Mouse (Mus musculus) liver, embryonic 11.5 days (tissue): ENCODE measurements around the gene Akt2. TPM values are rescaled to one million over a fixed set of nuclear protein-coding genes. Genes with fewer than 3 reads are reported as not detected.

Source experiments
- ATAC-seq: fragments of 200-750 bp; cut with Nextera tagmentation; replicated peaks from 2 replicates; pipeline ENCODE4 v1.8.0; 2017; ENCODE audit warnings: moderate number of reproducible peaks, mild to moderate bottlenecking, moderate TSS enrichment, moderate library complexity; ENCODE audit not compliant: low FRiP score
- DNase-seq: peaks from one replicate; pipeline ENCODE4 v3.0.0-alpha.2; 2017; ENCODE audit warnings: low spot score
- H3K27ac ChIP-seq: fragments of 300-500 bp; sonication (generic); 2 replicates; pipeline ENCODE4 v1.5.1; 2014; ENCODE audit warnings: mild to moderate bottlenecking, low read depth, low read length, control low read depth
- H3K27me3 ChIP-seq: fragments of 300-500 bp; sonication (generic); replicated peaks from 2 replicates; pipeline ENCODE4 v1.6.1; 2014; ENCODE audit warnings: low read length, mixed read lengths; ENCODE audit not compliant: control insufficient read depth, insufficient read depth
- H3K36me3 ChIP-seq: fragments of 300-500 bp; sonication (generic); 2 replicates; pipeline ENCODE4 v1.6.1; 2014; ENCODE audit warnings: mild to moderate bottlenecking, low read length, moderate library complexity, mixed read lengths; ENCODE audit not compliant: control insufficient read depth, insufficient read depth
- H3K4me1 ChIP-seq: fragments of 300-500 bp; sonication (generic); replicated peaks from 2 replicates; pipeline ENCODE4 v1.6.1; 2014; ENCODE audit warnings: low read length, mixed read lengths; ENCODE audit not compliant: control insufficient read depth, insufficient read depth
- H3K4me2 ChIP-seq: fragments of 300-500 bp; sonication (generic); 2 replicates; pipeline ENCODE4 v1.6.1; 2014; ENCODE audit warnings: mild to moderate bottlenecking, control low read depth, moderate library complexity
- H3K4me3 ChIP-seq: fragments of 300-500 bp; sonication (generic); 2 replicates; pipeline ENCODE4 v1.5.1; 2014; ENCODE audit warnings: low read depth, low read length, control low read depth
- H3K9ac ChIP-seq: fragments of 300-500 bp; sonication (generic); 2 replicates; pipeline ENCODE4 v1.6.1; 2014; ENCODE audit warnings: low read depth, low read length, control low read depth
- H3K9me3 ChIP-seq: fragments of 300-500 bp; sonication (generic); 2 replicates; pipeline ENCODE4 v1.6.1; 2016; ENCODE audit warnings: low read length, inconsistent platforms, mixed read lengths; ENCODE audit not compliant: control insufficient read depth
- WGBS: fragments of 180-500 bp; shearing (Covaris S2); extraction: QIAGEN DNeasy Blood & Tissue Kit; methylation state at CpG from one replicate; pipeline ENCODE4 v1.1.7; 2014; 5-methylcytosine and 5-hydroxymethylcytosine counted together
- polyA plus RNA-seq: library from polyadenylated mRNA; unstranded; fragments of >200 nt; fragmentation: Nextera tagmentation; extraction: Ambion mirVana; gene quantifications from 2 replicates; pipeline ENCODE4 v1.2.1, GENCODE M21; 2014

The Akt2 gene
- polyA plus RNA-seq, 1 experiment from 2014 or later = 68.4 TPM

GRCm38 (mm10) chr7:27552931-27553513 lies 38.3 kb upstream of the Akt2 start, which contains the start of the genes Pld3 and 2310022A10Rik:
Pld3 (minus strand) TSS chr7:27553218.
2310022A10Rik (plus strand) TSS chr7:27553233.
- H3K4me2 ChIP-seq = peak within 1 kb of the TSS; percentile 72
- H3K9me3 ChIP-seq = no peaks in the 10 kb centered on the region
- DNase-seq (peak; percentile 93), ATAC-seq (peak; percentile 100)
- under 1% methylated on average over 41 of the region's 41 CpGs for WGBS
- peaks cover 6% of the 10 kb centered on the region; the same call in 1 of the 2 replicates for H3K36me3 ChIP-seq
- H3K9ac ChIP-seq = peak within 1 kb of the TSS; percentile 71
- no peaks in the 10 kb centered on the region for H3K27me3 ChIP-seq
- H3K27ac ChIP-seq = peak within 1 kb of the TSS; percentile 13; the same call in 1 of the 2 replicates
- H3K4me3 ChIP-seq = peak within 1 kb of the TSS; percentile 71
- H3K4me1 ChIP-seq = peaks cover 10% of the 10 kb centered on the region

- 54% methylated on average over 8 of the region's 8 CpGs for WGBS
- Histone ChIP-seq H3K9ac (no peak overlapping the region), H3K4me2 (peak overlapping the region; percentile 28; the same call in 1 of the 2 replicates), H3K27me3 (no peaks in the 10 kb centered on the region), H3K4me1 (peaks cover 12% of the 10 kb centered on the region), H3K9me3 (no peaks in the 10 kb centered on the region), H3K27ac (peak overlapping the region; percentile 13; the same call in 1 of the 2 replicates), H3K36me3 (peaks cover 36% of the 10 kb centered on the region), H3K4me3 (no peak overlapping the region)
- ATAC-seq (peak; percentile 61), DNase-seq (no peak)
These were observed 31.0 kb upstream of the Akt2 start for GRCm38 (mm10) chr7:27560291-27560887.

GRCm38 (mm10) chr7:27560978-27561377 lies 30.4 kb upstream of the Akt2 start:
- H3K36me3 ChIP-seq = peaks cover 39% of the 10 kb centered on the region
- H3K9ac ChIP-seq = no peak overlapping the region

GRCm38 (mm10) chr7:27569580-27570224 lies 21.6 kb upstream of the Akt2 start:
- Histone ChIP-seq H3K9me3 (no peaks in the 10 kb centered on the region), H3K4me1 (no peaks in the 10 kb centered on the region), H3K36me3 (peaks cover 50% of the 10 kb centered on the region), H3K27me3 (no peaks in the 10 kb centered on the region), H3K4me3 (no peak overlapping the region), H3K9ac (no peak overlapping the region), H3K27ac (no peak overlapping the region), H3K4me2 (no peak overlapping the region)
- WGBS = 87% methylated on average over 5 of the region's 5 CpGs
- DNase-seq (no peak), ATAC-seq (no peak)

More at GRCm38 (mm10) chr7:27560978-27561377, 30.4 kb upstream of the Akt2 start:
- H3K4me3 ChIP-seq = no peak overlapping the region
- ATAC-seq = no peak
- H3K4me2 ChIP-seq = no peak overlapping the region
- WGBS = 78% methylated on average over 1 of the region's 1 CpGs
- H3K4me1 ChIP-seq = peaks cover 12% of the 10 kb centered on the region
- DNase-seq = no peak
- no peaks in the 10 kb centered on the region for H3K9me3 ChIP-seq
- peak overlapping the region; percentile 13; the same call in 1 of the 2 replicates for H3K27ac ChIP-seq
- no peaks in the 10 kb centered on the region for H3K27me3 ChIP-seq

GRCm38 (mm10) chr7:27572133-27572532 lies 19.2 kb upstream of the Akt2 start:
- Histone ChIP-seq H3K4me3 (no peak overlapping the region), H3K27me3 (no peaks in the 10 kb centered on the region), H3K27ac (no peak overlapping the region), H3K9me3 (no peaks in the 10 kb centered on the region), H3K9ac (no peak overlapping the region), H3K4me1 (no peaks in the 10 kb centered on the region), H3K4me2 (no peak overlapping the region), H3K36me3 (peaks cover 46% of the 10 kb centered on the region)
- 88% methylated on average over 4 of the region's 4 CpGs for WGBS
- DNase-seq = no peak
- no peak for ATAC-seq

- H3K36me3 ChIP-seq = peaks cover 41% of the 10 kb centered on the region
- 91% methylated on average over 14 of the region's 14 CpGs for WGBS
- H3K9ac ChIP-seq = no peak overlapping the region
- no peak for DNase-seq
- no peak for ATAC-seq
- no peaks in the 10 kb centered on the region for H3K4me1 ChIP-seq
- no peak overlapping the region for H3K4me2 ChIP-seq
- H3K27ac ChIP-seq = no peak overlapping the region
- H3K27me3 ChIP-seq = no peaks in the 10 kb centered on the region
- H3K9me3 ChIP-seq = no peaks in the 10 kb centered on the region
- no peak overlapping the region for H3K4me3 ChIP-seq
These were observed 17.1 kb upstream of the Akt2 start for GRCm38 (mm10) chr7:27574124-27574880.

GRCm38 (mm10) chr7:27576914-27577313 lies 14.4 kb upstream of the Akt2 start:
- WGBS = 65% methylated on average over 6 of the region's 6 CpGs
- peak; percentile 33; the same call in 1 of the 2 replicates for ATAC-seq
- Histone ChIP-seq H3K9ac (no peak overlapping the region), H3K4me1 (no peaks in the 10 kb centered on the region), H3K27ac (no peak overlapping the region), H3K4me2 (no peak overlapping the region), H3K27me3 (no peaks in the 10 kb centered on the region), H3K9me3 (no peaks in the 10 kb centered on the region), H3K36me3 (peaks cover 41% of the 10 kb centered on the region), H3K4me3 (no peak overlapping the region)
- DNase-seq = no peak

GRCm38 (mm10) chr7:27577589-27577988 lies 13.8 kb upstream of the Akt2 start:
- peaks cover 35% of the 10 kb centered on the region for H3K36me3 ChIP-seq
- no peak overlapping the region for H3K9ac ChIP-seq
- no peak overlapping the region for H3K4me2 ChIP-seq
- no peaks in the 10 kb centered on the region for H3K9me3 ChIP-seq
- no peaks in the 10 kb centered on the region for H3K4me1 ChIP-seq
- no peak overlapping the region for H3K27ac ChIP-seq
- DNase-seq (no peak), ATAC-seq (no peak)
- H3K27me3 ChIP-seq = no peaks in the 10 kb centered on the region
- 91% methylated on average over 6 of the region's 6 CpGs for WGBS
- no peak overlapping the region for H3K4me3 ChIP-seq
